Comparison of ENCODE assay signal across 22 mouse cellular contexts in genomic region chr10:96082203-96082602, GRCm38 (mm10). TPM values are rescaled to one million over a fixed set of nuclear protein-coding genes. Genes with fewer than 3 reads are reported as not detected.
"Had no signal": no experiment of that assay in that cellular context is flagged by ENCODE, and none has a peak within 500 bp of the region (broad histone marks: within the 10 kb centered on the region; RNA-seq: fewer than 3 reads in every experiment).

No protein-coding gene starts in this region.

- ATAC-seq: intestine, embryonic 15.5 days; midbrain, embryonic 15.5 days had no signal

- H3K36me3 ChIP-seq: intestine, embryonic 15.5 days; limb, embryonic 13.5 days; lung, embryonic 15.5 days; midbrain, embryonic 10.5 days; midbrain, embryonic 15.5 days; neural tube, embryonic 13.5 days had no signal

- H3K4me1 ChIP-seq: intestine, embryonic 15.5 days; limb, embryonic 13.5 days; lung, embryonic 15.5 days; midbrain, embryonic 10.5 days; midbrain, embryonic 15.5 days had no signal

- H3K27ac ChIP-seq: intestine, embryonic 15.5 days; layer of hippocampus, adult 2 months; limb, embryonic 13.5 days; lung, embryonic 15.5 days; midbrain, embryonic 10.5 days; midbrain, embryonic 15.5 days; neural tube, embryonic 13.5 days had no signal

- H3K9me3 ChIP-seq: intestine, embryonic 15.5 days; limb, embryonic 13.5 days; lung, embryonic 15.5 days; midbrain, embryonic 10.5 days; midbrain, embryonic 15.5 days; neural tube, embryonic 13.5 days had no signal

- H3K4me2 ChIP-seq: intestine, embryonic 15.5 days; limb, embryonic 13.5 days; lung, embryonic 15.5 days; midbrain, embryonic 15.5 days; neural tube, embryonic 13.5 days had no signal

- H3K9ac ChIP-seq: intestine, embryonic 15.5 days; limb, embryonic 13.5 days; lung, embryonic 15.5 days; midbrain, embryonic 15.5 days; neural tube, embryonic 13.5 days had no signal

- H3K4me3 ChIP-seq: intestine, embryonic 15.5 days; layer of hippocampus, adult 2 months; limb, embryonic 13.5 days; lung, embryonic 15.5 days; midbrain, embryonic 10.5 days; midbrain, embryonic 15.5 days; neural tube, embryonic 13.5 days had no signal

- H3K27me3 ChIP-seq: intestine, embryonic 15.5 days; limb, embryonic 13.5 days; lung, embryonic 15.5 days; midbrain, embryonic 15.5 days; neural tube, embryonic 13.5 days had no signal

- DNase-seq: kidney, adult 18-20 months; kidney, postnatal 10 days; kidney, postnatal 4 days; left cerebral cortex, postnatal 4 days; right cerebral cortex, adult 18-20 months; right cerebral cortex, postnatal 25 days; thymus, postnatal 14 days had no signal

RNA-seq across cellular contexts. Expression of gene Gm5426, which starts 54.2 kb away (rescaled TPM):
- total RNA-seq: layer of hippocampus, adult 2 months; layer of hippocampus, postnatal 14 days; left cerebral cortex, adult 18-20 months; left cerebral cortex, postnatal 10 days; left cerebral cortex, postnatal 4 days had no signal
- polyA plus RNA-seq: intestine, embryonic 15.5 days; kidney, embryonic 14.5 days; limb, embryonic 13.5 days; liver, embryonic 16.5 days; lung, embryonic 15.5 days; midbrain, embryonic 10.5 days; midbrain, embryonic 15.5 days; neural tube, embryonic 13.5 days; small intestine, adult 2 months; stomach, embryonic 16.5 days; urinary bladder, adult 2 months had no signal
